Mouse (Mus musculus) gastrocnemius, postnatal 14 days (tissue): ENCODE measurements around the gene Trafd1. TPM values are rescaled to one million over a fixed set of nuclear protein-coding genes. Genes with fewer than 3 reads are reported as not detected.
"Not testable (repeated sequence)": the region's sequence is repeated elsewhere in the genome, so short reads cannot be mapped to it uniquely, and the experiment has no call there.

Experiments
- DNase-seq: peaks from one replicate; pipeline ENCODE4 v3.0.0; 2021; ENCODE audit warnings: mixed read lengths
- intact Hi-C: fragments of 180-260 bp; cut with DNase I; formaldehyde crosslinking; loops from one replicate; pipeline ENCODE4 v1.15.1; 2025; ENCODE audit warnings: low total_unique reads
- total RNA-seq, 2 experiments: library from RNA; stranded (reverse); gene quantifications; 2 replicates each; pipeline ENCODE4 v1.2.3; 2021

Trafd1 gene
- total RNA-seq, 2 experiments from 2014 or later, result 34.9 to 35.5 TPM

- DNase-seq, result no peak
- intact Hi-C loops, result no loop called here
Measured at GRCm38 (mm10) chr5:121387126-121387525, 1.7 kb upstream of the Trafd1 start.

- intact Hi-C loops, result no loop called here
- no peak for DNase-seq
Measured at GRCm38 (mm10) chr5:121386120-121386909, 883 bp upstream of the Trafd1 start.

- intact Hi-C loops, result no loop called here
- peak; percentile 42 for DNase-seq
Measured at GRCm38 (mm10) chr5:121384757-121385460, 523 bp downstream of the Trafd1 start.

GRCm38 (mm10) chr5:121383857-121384756, 1.3 kb downstream of the Trafd1 start:
- intact Hi-C loops, result no loop called here
- no peak for DNase-seq

- DNase-seq, result no peak
- intact Hi-C loops, result no loop called here
Measured at GRCm38 (mm10) chr5:121380692-121381091, 4.7 kb downstream of the Trafd1 start.

GRCm38 (mm10) chr5:121378678-121379256, 6.7 kb downstream of the Trafd1 start:
- DNase-seq, result no peak
- intact Hi-C loops, result no loop called here

- intact Hi-C loops, result not testable (repeated sequence)
- DNase-seq, result peak; percentile 43
Measured at GRCm38 (mm10) chr5:121376972-121377371, 8.5 kb downstream of the Trafd1 start.

DNA sequence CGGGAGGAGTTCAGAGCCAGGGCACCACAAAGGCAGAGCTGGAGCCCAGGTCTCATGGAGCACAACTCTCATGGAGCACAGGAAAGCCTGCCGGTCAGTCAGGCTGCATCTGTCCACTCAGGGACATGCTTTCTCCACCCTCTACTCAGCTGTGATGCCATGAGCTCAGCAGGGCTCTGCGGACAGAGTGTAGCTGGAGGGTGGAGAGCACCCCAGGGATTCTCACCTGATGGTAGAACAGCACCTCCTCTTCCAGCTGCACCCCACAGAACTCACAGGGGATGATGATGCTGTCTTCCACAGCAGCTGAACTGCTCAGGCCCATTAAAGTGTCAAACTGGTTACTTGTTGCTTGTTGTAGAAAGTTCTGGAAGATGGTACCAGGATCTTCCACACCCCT, 10.6 kb downstream of the Trafd1 start:
- DNase-seq, result no peak
- intact Hi-C loops, result no loop called here

DNA sequence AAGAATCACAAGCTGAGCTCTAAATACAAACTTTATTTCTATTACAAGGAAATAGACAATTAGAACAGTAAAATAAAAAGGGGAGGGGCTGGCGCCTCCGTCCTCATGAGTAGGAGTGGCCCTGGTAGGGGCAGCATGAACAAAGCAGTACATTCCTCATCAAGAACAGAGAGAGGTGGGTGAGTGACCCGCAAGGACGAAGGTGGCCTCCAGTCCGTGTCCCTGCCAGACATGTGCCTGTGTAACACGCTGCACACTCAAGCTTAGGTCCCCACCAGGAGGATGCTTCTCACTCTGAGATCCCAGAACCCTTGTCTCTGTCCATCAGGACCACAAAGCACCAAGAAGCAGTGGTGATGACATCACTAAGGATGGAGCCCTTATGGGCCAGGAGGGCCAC, 13.7 kb downstream of the Trafd1 start:
- intact Hi-C loops, result no loop called here
- DNase-seq, result no peak

- DNase-seq, result no peak
- intact Hi-C loops, result no loop called here
Measured at GRCm38 (mm10) chr5:121367255-121367654, 18.2 kb downstream of the Trafd1 start.

GRCm38 (mm10) chr5:121366449-121367225, 18.8 kb downstream of the Trafd1 start:
- DNase-seq, result no peak
- intact Hi-C loops, result no loop called here

DNA sequence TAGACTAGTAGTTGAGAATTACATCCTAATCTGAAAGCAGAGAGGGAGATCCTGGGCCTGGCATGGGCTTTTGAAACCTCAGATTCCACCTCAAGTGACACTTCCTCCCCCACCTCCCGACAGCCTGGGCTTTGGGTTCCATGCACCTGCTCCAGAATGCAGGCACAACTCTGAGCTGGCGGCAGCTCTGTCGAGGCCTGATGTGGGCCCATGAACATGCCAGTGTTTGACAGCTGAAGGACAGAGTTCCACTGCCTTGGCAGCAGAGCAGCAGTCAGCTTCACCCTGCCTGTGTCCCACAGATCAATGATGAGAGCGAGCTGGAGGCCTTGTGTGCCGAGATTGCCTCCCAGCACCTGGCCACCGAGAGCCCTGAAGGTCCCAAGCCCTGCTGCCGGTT, 22.0 kb downstream of the Trafd1 start:
- intact Hi-C loops, result no loop called here

DNA sequence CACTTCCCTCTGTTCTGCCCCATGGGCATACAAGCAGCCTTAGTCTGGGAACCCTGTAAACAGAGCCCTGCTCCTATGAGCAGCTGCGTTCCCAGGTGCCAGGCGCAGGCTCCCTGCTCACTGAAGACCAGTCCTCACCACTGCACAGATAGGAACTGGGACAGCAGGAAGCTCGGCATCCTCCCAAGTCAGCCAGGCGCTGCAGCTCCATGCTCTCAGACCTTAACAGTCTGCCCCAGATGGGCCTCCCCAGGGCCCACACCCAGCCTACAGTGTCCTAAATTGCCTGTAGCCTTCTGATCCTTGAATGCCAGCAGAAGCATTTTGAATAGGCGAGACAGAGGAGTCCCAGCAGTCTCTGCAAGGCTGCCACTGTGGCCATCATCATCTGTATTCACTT, 23.7 kb downstream of the Trafd1 start:
- DNase-seq, result peak; percentile 54
- intact Hi-C loops, result no loop called here

More for the DNA sequence above, 22.0 kb downstream of the Trafd1 start:
- DNase-seq, result peak; percentile 49

DNA sequence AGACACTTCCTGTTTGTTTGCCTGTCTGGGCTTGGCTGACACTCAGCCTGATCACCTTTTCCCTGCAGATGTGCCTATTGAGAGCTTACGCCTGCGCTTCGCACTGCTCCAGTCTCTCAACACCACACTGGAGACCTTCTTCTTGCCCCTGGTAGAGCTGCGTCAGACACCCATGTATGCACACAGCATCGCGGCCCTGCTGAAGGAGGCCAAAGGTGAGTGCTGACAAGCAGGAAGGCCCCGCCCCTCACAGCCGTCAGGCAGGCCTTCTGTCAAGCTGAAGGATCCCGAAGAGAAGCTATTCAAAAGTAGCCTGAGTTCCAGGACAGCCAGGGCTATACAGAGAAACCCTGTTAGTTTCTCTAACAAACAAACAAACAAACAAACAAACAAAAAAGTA, 26.2 kb downstream of the Trafd1 start:
- no peak for DNase-seq
- intact Hi-C loops, result no loop called here

DNA sequence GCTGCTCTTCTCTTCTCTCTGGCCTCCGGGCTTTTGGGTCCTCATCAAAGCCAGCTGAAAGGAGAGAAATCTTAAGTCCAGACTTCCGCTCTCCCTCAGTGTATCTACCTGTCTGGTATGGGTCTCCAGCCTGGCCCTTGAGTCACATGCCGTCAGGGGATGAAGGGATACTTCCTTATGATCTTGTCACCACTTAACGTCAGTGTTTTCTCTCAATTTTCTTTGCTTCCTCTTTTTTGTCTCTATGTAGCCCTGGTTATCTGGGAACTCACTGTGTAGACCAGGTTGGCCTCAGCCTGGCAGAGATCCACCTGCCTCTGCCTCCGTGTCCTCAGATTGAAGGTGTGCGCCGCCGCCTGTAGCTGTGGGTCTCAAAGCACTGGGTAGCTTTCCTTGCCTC, 41.4 kb downstream of the Trafd1 start:
- no peak for DNase-seq
- intact Hi-C loops, result no loop called here

GRCm38 (mm10) chr5:121342490-121342889, 42.9 kb downstream of the Trafd1 start:
- DNase-seq, result no peak
- intact Hi-C loops, result no loop called here

DNA sequence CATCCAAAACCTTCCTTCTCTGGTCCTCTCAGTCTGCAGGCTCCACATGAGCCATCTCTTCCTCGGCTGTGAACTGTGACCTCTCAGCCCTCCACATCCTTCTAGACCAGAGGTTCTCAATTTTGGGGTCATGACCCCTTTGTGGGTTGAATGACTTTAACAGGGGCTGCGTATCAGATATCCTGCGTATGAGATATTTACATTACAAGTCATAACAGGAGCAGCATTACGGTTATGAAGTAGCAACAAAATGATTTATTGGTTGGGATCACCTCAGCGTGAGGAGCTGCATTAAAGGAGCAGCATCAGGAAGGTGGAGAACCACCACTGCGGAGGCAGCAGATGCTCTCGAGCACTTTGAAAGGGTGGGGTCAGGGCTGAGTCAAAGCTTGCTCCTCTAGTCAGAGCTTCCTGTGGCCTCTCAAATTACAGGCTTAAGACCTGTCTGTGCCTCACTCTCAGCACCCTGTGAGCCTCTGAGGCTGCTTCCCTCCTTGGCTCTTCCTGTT, 44.4 kb downstream of the Trafd1 start:
- DNase-seq, result no peak
- intact Hi-C loops, result no loop called here

DNA sequence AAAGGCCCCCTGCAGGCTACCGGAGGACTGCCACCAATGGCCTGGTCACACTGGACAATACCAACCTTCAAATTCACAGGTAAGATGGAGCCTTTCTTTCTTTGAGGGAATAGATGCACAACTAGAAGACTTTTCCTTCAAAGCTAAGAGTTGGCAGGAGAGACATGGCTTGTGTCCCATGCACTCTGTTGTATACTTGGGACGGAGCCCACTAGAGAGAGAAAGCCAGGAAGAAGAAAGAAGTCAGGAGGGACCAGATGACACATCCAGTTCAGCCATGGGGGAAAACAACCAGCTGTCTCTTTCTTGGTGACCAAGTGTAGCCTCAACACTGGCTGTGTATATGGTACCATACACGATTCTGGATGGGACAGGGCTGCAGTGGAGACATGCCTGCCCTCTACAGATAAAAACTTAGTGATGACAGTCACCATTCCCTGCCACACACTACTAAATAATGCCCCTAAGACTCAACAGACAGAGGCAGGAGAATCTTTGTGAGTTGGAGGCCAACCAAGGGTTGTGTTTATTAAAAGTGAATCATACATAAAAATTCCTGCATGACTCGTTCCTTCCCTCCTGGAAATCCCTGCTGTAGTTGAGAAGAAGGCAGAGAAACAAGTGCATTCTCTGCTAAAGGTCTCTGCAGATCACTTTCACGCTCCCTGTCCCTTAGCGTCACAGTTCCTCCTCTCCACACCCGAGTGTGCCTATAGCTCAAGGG, 45.8 kb downstream of the Trafd1 start:
- DNase-seq, result no peak
- intact Hi-C loops, result no loop called here
